Mouse (Mus musculus) retina, postnatal 7 days (tissue): ENCODE data around the gene Slc7a4.
"Not testable (repeated sequence)": the region's sequence is repeated elsewhere in the genome, so short reads cannot be mapped to it uniquely, and the experiment has no call there.

Experiments used
- DNase-seq: peaks from one replicate; pipeline ENCODE4 v3.0.0-alpha.2; 2012; ENCODE audit warnings: low read depth, low spot score

The Slc7a4 gene

DNA sequence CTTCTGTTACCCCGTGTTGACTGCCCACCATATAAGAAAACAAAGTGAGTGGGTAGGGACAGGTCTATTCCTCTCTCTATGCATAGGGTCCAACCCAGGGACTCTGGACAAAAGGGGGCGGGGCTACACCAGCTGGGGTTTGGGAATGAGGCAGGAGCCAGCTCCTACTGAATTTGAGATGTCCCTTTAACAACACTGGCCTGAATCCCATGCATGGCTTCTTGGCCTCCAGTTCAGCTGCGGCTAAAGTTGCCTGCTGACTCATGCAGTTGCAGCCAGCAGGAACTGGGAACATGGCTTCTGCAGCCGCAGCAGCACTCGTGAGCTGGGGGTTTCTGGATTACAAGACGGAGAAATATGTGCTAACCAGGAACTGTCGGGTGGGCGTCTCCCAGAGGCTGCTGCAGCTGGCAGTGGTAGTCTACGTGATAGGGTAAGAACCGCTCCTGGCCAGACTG is 21.2 kb downstream of the Slc7a4 start, which contains the start of gene P2rx6:
Gene P2rx6, plus strand, starts transcription at position 135 of the 458 bp plus-strand sequence.
- DNase-seq, result no peak

DNA sequence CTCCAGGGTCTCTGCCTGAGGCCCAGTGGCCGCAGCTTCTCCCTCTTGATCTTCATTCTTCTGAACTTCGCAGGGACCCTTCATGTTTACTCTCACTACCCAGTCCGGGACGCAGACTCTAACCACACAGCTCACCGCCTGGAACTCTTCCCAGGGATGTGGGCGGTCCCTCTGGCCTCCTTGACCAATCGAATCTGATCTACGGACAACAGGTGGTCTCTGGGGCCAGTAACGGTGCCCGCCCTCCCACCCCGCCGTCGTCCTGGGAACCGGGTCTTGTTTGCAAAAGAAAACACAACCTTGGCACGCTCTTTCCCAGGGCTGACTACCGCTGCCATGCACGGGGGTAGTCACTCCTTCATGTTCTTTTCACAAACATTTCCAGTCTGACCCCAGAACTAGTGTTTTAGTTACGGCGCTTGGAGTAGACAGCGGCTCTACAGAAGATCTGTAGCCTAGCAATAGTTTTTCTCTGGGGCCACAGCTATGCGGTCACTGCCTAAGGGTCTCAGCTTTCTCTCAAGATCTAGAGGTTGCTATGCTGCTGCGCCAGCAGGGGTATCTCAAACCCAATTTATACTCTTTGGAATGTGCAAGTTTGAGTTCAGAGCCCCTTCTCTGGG is 21.8 kb downstream of the Slc7a4 start, which contains the start of gene Lrrc74b:
Gene Lrrc74b, minus strand, starts transcription at position 120 of the 623 bp plus-strand sequence.
- no peak for DNase-seq

DNA sequence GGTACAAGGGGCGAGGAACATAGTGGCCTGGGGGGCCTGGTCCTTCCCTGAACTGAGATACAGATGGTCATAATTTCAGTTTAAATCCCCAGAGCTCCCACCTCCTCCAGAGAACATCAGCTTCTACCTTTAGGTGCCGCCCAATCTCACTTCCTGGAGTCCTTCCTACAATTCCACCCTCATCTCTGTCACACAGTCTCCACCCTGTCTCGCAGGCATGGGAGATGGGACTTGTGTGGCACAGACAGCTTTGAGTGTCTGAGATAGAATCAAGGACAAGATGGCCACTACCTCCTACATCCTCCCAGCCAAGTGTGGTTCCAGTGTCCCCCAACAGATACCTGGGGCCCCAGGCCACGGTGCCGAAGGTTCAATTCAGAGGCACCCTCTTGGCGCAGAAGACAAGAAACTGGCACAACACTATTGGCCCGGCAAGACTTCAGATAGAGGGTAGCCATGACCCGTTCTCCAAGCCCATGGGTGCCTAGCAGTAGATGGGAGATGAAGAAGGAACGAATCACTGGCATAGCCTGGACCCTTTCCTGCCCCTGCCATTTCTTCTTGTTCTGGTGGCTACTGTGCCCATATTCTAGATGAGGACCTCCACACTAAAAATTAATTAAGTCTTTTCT is 23.5 kb downstream of the Slc7a4 start:
- DNase-seq, result no peak

DNA sequence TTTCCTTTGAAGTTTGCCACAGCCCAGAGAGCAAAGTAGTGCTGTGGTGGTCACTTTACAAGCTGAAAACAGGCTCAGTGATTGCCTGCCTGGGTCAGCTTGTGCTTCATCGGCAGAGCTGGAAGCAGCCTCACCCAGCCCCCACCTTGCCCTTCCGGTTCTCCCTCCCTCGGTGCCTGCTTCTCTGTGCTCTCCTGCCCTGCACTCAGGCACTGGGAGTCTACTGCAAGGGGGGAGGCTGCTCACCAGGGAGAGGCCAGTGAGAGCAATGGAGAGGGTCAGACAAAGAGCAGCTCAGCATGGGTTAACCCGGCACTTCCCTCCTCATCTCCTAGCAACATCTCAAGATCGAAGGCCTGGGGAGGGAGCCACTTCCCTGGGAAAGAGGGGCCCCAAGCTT is 24.2 kb downstream of the Slc7a4 start:
- no peak for DNase-seq

DNA sequence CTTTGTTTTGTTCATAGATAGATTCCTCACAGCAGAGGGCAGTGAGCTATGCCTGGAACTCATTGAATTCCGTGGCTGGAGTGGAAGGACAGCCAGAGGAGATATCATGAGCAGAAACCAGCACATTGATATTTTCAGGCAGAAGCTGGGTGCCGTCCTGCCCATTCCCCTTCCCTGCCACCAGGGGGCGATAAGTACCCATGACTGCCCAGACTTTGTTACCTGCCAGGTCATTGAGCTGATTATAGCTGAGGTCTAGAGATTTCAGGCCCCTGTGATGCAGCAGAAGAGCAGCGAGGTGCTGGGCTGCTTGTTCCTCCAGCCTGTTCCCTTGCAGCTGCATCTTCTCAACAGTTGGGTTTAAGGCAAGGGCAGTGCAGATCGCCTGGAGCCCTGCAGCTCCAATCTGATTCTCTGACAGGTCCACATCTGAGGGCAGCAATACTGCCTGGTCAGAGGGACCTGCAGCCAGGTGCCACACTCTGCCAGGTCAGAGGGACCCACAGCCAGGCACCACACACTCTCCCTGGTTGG is 25.0 kb downstream of the Slc7a4 start:
- DNase-seq, result peak; percentile 74

DNA sequence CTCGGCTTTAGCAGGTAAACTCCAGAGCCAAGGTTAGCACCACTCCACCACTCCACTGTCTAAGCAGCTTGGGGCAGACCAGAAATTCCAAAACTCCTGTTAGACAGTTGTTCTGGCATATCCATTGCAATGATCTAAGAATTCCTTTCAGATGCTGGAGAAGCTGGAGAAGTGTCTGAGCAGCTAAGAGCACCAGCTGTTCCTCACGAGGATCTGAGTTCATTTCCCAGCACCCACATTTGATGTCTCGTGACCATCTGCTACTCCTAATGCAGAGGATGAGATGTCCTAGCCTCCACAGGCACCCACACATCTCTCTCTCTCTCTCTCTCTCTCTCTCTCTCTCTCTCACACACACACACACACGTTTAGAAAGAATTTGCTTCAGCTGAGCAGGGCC is 26.1 kb downstream of the Slc7a4 start:
- no peak for DNase-seq

DNA sequence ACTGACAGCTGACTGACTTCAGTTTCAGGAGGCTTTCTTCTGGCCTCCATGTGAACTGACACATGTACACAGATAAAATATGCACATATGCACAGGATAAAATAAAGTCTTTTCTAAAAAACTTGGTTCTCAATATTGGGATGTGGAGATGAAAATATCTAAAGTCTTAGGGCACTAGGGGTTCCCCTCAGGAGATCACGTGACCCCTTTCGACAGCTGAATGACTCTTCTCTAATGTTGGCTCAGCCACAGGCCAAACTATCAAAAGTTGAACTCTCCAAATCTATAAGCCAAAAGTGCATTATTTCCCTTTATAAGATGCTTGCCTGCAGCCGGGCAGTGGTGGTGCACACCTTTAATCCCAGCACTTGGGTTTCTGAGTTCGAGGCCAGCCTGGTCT is 26.8 kb downstream of the Slc7a4 start:
- no peak for DNase-seq

DNA sequence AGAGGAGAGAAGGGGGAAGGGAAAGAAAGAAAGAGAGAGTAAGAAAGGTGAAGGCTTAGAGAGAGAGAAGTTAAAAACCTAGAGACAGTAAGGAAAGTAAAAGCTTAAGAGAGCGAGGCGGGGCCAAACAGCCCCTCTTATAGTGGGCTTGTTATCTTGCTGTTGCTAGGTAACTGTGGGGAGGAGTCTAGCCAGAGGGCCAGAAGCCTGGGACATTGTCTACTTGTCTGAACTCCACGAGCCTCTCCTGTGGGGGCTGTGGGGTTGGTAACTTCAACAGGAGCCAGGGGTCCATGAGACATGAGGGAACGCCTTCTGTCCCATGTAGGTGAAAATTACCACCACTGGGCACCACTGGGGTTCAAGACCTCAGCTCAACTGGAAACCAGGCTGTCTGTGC is 28.3 kb downstream of the Slc7a4 start:
- DNase-seq, result not testable (repeated sequence)

DNA sequence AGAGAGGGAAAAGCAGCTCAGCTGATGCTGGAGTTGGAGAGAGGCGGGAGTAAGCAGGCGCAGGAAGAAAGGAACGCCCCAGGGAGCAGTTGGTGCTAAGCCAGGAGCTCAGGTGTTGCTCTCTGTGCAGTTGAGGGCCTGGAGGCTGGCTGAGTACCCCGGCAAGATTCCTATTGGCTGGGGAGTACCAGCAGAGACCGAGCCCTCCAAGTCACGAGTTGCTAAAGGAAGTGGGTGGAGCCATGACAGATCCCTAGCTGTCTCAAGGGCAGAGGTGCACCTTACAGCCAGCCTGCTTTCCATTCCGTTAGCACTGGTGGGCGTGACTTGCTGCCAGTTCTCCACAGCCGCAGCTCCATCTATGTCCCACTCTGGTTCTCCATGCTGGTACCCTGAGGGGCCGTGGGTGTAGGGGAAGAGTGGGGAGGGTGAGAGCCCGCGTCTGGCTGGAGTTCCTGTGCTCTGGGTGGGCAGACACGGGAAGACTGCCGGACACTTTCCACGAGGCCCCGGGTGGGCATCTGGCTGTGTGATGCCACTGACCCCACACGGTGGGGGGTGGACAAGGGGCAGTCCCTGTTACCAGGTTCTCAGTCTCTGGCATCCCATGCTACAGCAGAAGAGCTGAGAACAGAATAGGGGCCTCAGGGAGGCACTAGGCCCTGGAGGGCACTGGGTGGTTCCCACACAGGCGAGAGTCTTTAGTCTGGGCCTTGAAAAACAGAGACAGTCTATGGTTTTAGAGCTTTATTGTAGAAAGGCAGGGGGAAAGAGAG is 28.9 kb downstream of the Slc7a4 start:
- no peak for DNase-seq

DNA sequence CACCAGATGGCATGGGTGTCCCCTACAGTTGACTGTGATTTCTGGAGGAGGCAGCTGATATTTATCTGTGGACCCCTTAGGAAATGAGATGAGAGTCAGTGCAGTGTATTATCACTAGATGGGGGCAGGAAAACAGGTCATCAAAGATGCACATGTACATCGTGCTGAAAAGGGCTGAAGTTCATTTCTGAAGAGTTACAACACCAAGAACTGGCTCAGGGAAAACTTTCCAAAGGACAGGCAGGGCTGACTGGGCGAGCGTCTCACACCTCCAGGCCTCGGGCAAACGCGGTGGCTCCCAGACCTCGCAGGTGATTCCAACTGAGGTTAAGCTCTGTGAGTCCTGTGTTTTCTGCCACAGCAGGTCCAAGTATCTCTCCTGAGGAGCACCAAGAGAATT is 30.2 kb downstream of the Slc7a4 start:
- DNase-seq, result no peak

DNA sequence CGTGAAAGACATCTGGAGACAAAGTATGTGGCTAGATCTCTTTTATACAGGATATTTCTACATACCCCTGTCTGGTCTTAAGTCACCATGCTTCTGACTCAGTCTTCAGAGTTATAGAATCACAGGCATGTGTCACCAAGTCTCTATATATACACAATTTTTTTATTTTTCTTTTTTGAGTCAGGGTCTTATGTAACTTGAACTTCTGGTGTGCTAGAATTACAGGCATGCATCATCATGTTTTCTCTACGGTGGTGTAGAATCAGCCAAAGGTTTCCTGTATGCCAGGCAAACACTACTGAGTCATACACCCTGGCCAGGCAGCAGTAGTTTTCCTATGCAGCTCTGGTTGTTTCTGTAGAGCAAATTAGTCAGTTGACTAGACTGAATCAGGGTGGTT is 40.4 kb downstream of the Slc7a4 start:
- no peak for DNase-seq

DNA sequence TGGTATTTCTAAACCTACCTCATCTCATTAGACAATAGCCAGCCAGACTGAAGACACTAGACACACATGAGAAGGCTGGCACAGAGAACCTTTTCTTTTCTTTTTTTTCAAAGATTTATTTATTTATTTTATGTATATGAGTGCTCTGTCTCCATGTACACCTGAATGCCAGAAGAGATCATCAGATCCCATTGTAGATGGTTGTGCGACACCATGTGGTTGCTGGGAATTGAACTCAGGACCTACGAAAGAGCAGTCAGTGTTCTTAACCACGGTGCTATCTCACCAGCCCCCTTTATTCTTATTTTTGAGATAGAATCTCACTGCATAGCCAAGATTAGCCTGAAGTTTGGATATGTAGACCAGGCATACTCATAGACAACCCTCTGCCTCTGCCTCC is 46.4 kb downstream of the Slc7a4 start:
- no peak for DNase-seq

DNA sequence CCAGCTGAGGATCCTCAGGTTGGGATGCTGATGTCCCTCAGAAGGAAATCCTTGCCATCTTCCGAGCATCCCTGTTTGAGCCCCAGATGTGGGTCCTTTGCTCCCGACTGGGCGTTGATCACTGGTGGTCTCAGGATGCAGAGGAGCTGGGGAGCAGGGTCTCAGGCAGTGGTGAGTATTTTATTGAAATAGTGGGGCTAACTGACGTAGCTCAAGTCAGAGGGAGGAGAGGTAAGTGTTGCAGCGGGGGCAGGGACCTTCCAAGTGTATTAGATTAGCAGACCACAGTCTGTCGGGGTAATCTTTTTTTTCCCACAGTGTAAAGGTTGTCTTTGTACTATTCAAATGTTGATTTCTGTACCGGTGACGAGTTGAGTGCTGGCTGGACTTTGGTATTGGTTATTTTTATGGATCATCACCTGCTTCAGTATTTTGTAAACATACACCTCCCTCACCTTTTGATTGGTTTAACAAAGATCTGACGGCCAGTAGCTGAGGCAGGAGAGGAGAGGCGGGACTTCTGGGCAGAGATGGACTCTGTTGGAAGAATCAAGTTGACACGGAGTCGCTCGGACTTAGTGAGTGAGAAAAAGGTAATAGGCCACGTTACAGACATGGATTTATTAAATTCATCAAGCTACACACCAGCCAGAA is 50.2 kb downstream of the Slc7a4 start:
- no peak for DNase-seq

DNA sequence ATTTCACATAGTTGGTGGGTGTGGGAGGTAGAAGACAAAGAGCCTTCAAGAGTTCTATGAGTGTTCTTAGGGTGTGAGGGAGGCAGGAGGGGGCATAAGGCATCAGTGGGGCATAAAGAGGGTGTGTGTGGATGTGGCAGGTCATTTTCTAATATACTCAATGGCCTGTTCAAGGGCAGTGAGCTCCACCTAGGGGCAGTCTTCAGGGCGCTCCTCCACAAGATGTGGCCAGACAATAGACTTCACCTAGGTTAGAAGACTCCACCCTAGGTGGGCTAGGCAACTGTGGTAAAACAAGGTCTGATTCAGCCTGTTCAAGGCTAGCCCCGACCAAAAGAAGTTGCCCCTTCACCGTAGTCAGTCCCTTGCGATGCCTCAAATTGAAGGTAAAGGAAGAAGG is 50.7 kb downstream of the Slc7a4 start:
- no peak for DNase-seq

DNA sequence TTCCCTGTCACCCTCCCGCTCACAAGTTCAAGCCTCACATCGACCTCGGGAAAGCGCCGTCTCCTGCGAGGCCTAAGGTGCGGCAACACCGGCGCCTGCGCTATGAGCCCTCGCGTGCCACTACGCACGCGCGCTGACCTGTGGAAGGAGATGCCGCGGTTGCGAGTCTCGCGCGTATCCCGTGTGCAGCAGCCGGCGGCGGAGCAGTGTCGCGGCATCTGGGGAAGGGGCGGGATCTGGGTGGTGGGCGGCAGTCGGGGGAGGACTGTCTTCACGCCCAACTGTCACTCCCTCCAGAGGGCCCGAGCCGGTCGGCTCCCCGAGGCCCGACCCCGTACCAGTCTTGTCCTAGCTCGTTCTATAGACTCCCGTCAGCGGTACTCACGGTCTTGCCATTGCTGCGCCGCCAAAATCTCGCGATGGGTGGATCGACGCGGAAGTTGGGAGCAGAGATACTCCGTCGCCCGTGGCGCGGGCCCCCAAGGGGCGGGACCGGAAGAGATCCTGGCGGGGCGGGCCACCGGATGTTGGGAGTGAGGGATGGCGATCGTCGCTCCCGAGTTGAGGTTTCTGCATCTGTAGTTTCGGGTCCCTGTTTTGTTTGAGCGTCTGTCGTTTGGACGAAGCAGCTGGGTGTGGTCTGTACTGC is 52.2 kb downstream of the Slc7a4 start, which contains the start of gene Thap7:
Gene Thap7, minus strand, starts transcription at position 497 of the 649 bp plus-strand sequence.
- peak; percentile 95 for DNase-seq

DNA sequence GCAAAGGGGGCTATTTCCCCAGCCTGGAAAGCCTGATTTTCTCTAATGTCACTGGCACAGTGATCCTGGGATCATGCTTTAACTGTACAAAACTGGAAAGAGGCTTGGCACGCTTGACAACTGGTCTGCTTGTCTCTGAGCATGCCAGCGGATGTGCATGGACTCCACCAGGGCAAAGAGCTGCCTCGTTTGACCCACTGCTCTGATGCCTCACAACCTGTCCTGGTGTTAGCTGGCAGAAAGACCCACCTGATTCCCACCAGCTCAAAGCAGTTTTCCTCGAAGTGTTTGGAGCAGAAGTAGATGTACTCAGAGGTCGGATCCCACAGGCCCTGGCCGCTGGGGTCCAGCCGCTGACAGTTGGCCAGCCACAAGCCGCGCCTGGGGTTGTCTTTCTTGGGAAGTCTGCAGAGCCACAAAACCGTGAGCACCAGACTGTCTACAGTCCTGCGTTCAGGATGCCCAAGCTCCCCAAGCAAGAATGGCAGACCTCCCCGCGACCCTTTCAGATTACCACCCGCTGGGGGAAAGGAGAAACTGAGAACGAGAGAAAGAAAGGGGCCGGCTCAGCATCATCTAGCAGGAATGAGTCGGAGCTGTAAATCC is 52.9 kb downstream of the Slc7a4 start:
- no peak for DNase-seq

DNA sequence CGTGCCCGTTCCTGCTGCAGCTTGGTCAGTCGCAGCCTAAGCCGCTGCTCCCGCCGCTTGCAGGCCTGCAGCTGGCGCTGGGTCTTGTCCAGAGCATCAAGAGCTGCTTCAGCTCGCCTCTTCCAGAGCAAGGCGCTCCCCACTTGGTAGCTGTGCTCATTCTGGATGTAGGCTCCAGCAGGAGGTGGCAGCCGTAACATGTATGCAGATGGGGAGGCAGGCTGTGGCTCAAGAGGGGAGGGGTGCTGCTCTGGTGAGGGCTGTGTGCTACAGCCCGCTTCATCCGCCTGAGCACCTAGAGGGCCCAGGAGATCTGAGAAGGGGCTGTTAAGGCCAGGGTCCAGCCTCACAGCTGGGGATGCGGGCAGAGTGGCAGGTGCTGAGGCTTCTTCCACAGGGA is 54.7 kb downstream of the Slc7a4 start:
- DNase-seq, result no peak

DNA sequence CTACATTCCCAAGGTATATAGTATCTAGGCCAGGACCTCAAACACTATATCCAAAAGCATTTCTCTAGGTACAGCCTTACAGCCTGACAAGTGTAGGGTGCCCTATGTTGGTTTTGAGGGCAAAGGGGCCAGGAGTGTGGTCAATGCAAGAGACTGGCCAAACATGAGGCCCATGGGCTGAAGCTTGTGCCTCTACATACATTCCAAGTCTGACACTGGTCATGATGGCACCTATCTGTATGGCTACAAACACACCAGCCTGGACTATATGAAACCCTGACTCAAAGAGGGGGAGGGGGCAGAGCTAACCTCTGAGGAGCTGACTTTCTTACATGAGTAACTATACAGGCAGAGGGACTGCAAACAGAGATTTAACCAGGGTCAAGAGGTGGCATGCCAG is 55.4 kb downstream of the Slc7a4 start:
- DNase-seq, result no peak

DNA sequence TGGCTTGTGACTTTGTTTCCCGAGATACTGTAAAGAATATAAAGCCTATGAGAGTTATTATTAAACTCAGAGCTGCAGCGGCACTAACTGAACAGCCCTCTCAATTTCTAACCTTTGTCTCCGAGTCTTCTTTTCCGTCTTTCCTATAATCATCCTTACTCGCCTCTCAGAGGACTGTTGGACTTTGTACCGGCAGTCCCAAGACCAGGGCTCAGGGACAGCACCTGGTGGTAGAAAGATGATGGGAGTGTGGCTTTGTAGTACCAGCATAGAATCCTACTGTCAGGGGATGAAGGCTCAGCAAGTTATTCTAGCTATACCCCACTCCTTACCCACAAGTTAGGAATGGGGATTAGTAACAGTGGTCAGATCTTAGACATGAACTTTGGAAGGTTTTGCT is 56.8 kb downstream of the Slc7a4 start:
- no peak for DNase-seq

DNA sequence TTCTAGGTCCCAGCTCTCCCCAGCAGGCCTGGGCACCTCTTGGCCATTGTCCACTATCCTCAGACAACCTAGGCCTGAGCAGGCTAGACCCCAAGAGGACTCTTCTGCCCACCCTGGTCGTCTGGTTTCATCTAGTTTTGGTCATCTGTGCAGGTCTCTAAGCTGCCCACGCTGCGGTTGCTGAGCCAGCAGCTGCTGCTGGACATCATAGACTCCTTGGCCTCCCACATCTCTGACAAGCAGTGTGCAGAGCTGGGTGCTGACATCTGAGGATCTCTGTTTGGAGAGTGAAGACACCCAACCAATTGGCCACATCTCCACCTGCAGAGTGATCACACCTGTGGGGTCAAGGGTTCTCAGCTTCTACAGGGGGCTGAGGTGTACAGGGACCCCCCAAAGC is 57.5 kb downstream of the Slc7a4 start:
- DNase-seq, result no peak

DNA sequence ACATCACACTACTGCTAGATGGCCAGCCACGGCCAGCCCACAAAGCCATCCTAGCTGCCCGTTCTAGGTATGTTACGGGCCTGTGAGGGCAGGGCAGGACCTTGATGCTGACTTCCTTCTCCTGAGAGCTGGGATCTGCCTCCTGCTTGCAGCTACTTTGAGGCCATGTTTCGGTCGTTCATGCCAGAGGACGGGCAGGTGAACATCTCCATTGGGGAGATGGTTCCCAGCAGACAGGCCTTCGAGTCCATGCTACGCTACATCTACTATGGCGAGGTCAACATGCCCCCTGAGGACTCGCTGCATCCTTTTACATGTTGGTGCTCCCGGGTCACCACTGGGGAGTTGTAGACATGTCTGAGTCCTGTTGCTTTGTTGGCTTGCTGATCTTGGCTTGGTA is 58.9 kb downstream of the Slc7a4 start:
- no peak for DNase-seq
